Mouse (Mus musculus) inflammation-experienced regulatory T-cells (primary cell): ENCODE results near the gene Rab3c. TPM values are rescaled to one million over a fixed set of nuclear protein-coding genes. Genes with fewer than 3 reads are reported as not detected.

ENCODE experiments used
- polyA plus RNA-seq, 2 experiments: library from polyadenylated mRNA; unstranded; fragments of 100-300 nt; shearing (Covaris generic); gene quantifications; one replicate each; pipeline ENCODE4 v1.2.1; 2017

Rab3c gene
- polyA plus RNA-seq = 1 to 10 TPM in 1 of 2 experiments, under 1 TPM in 1; 0.51 to 3.7 TPM

DNA sequence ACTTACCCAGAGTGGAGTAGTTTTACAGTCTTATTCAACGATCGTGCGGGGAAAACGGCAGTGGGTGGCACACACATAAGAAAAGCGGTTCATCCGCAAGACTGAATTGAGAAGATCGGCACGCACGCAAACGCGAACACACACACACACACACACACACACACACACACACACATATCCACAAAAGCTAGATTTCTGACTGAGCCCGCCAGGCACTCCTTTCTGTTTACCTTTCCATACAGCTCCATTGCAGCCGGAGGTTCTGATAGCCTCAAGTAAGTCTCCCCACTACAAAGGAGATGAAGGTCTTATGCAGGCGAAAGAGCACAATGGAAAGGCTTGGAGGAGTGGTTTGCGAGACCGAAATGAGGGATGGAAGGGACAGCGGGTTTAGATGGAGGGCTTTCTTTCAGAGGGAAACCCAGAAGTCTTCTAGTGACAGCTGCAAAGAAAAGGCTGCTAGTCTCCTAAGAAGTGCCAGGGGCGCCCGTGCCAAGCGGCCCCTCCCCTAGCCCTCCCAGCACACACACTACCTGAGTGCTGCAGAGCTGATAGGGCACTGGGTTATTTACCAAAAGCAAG is at the start of gene Rab3c:
TSS of gene Rab3c (minus strand) at position 434 of the 582 bp plus-strand sequence.

Other genes starting within 250 kb of the Rab3c start
- under 1 TPM in 1 of 2 experiments, not detected in 1; 0.07 TPM for gene Gapt, start 76.2 kb upstream of the Rab3c start, polyA plus RNA-seq
- 1 to 10 TPM; 1.1 to 5.6 TPM for gene Plk2, start 114.0 kb upstream of the Rab3c start, polyA plus RNA-seq